Mouse (Mus musculus): ENCODE measurements around the gene Pyroxd1.

DNA sequence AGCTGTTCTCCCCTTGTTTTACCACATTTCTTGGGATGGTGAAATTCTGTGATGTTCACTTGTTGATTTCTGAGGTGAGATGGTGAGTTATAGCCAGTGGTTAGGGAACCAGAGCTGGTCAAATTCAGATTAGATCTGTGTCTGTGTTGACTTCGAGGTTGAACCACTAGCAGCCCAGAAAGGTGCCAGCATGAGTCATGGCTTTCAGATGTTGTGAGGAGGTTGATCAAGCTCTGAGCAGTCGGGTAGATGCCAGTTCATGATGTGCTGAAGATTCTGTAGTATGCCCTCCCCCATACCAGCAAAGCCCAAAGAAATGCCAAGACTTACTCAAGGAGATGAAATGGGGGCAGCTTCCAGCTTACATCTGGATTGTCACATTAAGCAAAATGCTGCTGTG, 43.6 kb downstream of the Pyroxd1 start:
- TF ChIP-seq CTCF (IDR thresholded peaks at IDR 0.05; ENCODE audit: low read depth, low read length) (no peak), POLR2AphosphoS5 (IDR thresholded peaks at IDR 0.05; ENCODE audit: insufficient replicate concordance, low read depth, low read length) (no peak), TAL1 (conservative IDR thresholded peaks at IDR 0.05; ENCODE audit: low read depth, low read length) (no peak), GATA1 (IDR thresholded peaks at IDR 0.05; ENCODE audit: borderline replicate concordance, low read length) (no peak)
